Mouse (Mus musculus) cerebellum, adult 2 months (tissue): Measurements from ENCODE around the gene Tctn1.

ENCODE experiments used
- CTCF ChIP-seq: fragments of 200-500 bp; IDR thresholded peaks from 2 replicates; pipeline ENCODE4 v1.5.1; 2011; ENCODE audit warnings: low read depth, mild to moderate bottlenecking, control low read depth, low read length, moderate library complexity, borderline replicate concordance; ENCODE audit not compliant: insufficient read depth
- POLR2A ChIP-seq: fragments of 200-500 bp; IDR thresholded peaks from 2 replicates; pipeline ENCODE4 v1.6.1; 2011; ENCODE audit warnings: low read length, control low read depth, borderline replicate concordance; ENCODE audit not compliant: insufficient read depth

DNA sequence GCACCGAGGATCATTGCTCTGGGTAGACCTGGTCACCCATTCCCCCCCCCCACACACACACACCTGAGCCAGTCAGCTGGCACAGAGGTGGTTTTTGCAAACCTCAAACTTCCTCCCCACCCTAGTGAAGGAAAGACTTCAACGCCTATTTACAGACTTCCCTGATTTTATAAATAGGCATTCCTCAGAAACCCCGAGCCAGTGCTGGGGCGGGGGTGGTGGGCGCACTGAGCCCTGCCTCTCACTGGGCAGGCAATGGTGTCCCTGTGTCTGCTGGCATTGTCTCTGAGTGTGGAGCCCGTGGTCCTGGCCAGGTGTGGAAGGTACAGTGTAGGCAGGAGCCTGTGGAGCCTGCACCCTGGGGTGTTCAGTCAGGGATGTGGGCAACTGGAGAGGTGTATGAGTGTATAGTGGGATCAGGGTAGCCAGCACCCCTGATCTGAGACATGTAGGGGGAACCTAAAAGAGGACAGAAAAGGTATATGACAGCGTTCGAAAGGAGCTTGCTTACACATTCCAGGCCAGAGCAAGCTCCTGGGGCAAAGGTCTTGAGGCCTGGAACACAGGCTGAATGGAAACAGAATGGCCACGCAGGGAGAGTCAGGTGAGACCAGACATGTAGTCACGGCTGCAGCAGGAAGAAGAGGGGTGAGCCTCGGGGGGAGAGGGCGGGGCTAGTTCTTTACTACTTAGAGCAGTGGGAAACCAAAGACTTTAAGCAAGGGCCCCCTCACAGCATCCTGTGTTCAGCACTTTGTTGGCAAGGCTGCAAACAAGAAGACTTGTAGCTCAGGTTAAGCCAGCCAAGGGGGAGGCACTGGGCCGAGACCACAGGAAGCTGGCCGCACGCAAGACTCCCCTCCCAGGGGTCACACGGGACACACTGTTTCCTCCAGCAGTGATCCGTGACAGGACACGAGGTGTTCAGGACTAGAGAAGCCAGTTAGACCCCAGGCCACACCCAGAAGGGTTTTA lies 44.3 kb downstream of the Tctn1 start:
- TF ChIP-seq POLR2A (no peak), CTCF (no peak)
